Mouse (Mus musculus) liver, embryonic 11.5 days (tissue): ENCODE measurements around the gene Arid3b. TPM values are rescaled to one million over a fixed set of nuclear protein-coding genes. Genes with fewer than 3 reads are reported as not detected.

ENCODE experiments used
- ATAC-seq: fragments of 200-750 bp; cut with Nextera tagmentation; replicated peaks from 2 replicates; pipeline ENCODE4 v1.8.0; 2017; ENCODE audit warnings: moderate number of reproducible peaks, mild to moderate bottlenecking, moderate TSS enrichment, moderate library complexity; ENCODE audit not compliant: low FRiP score
- DNase-seq: peaks from one replicate; pipeline ENCODE4 v3.0.0-alpha.2; 2017; ENCODE audit warnings: low spot score
- H3K27ac ChIP-seq: fragments of 300-500 bp; sonication (generic); 2 replicates; pipeline ENCODE4 v1.5.1; 2014; ENCODE audit warnings: mild to moderate bottlenecking, low read depth, low read length, control low read depth
- H3K27me3 ChIP-seq: fragments of 300-500 bp; sonication (generic); replicated peaks from 2 replicates; pipeline ENCODE4 v1.6.1; 2014; ENCODE audit warnings: low read length, mixed read lengths; ENCODE audit not compliant: control insufficient read depth, insufficient read depth
- H3K36me3 ChIP-seq: fragments of 300-500 bp; sonication (generic); 2 replicates; pipeline ENCODE4 v1.6.1; 2014; ENCODE audit warnings: mild to moderate bottlenecking, low read length, moderate library complexity, mixed read lengths; ENCODE audit not compliant: control insufficient read depth, insufficient read depth
- H3K4me1 ChIP-seq: fragments of 300-500 bp; sonication (generic); replicated peaks from 2 replicates; pipeline ENCODE4 v1.6.1; 2014; ENCODE audit warnings: low read length, mixed read lengths; ENCODE audit not compliant: control insufficient read depth, insufficient read depth
- H3K4me2 ChIP-seq: fragments of 300-500 bp; sonication (generic); 2 replicates; pipeline ENCODE4 v1.6.1; 2014; ENCODE audit warnings: mild to moderate bottlenecking, control low read depth, moderate library complexity
- H3K4me3 ChIP-seq: fragments of 300-500 bp; sonication (generic); 2 replicates; pipeline ENCODE4 v1.5.1; 2014; ENCODE audit warnings: low read depth, low read length, control low read depth
- H3K9ac ChIP-seq: fragments of 300-500 bp; sonication (generic); 2 replicates; pipeline ENCODE4 v1.6.1; 2014; ENCODE audit warnings: low read depth, low read length, control low read depth
- H3K9me3 ChIP-seq: fragments of 300-500 bp; sonication (generic); 2 replicates; pipeline ENCODE4 v1.6.1; 2016; ENCODE audit warnings: low read length, inconsistent platforms, mixed read lengths; ENCODE audit not compliant: control insufficient read depth
- WGBS: fragments of 180-500 bp; shearing (Covaris S2); extraction: QIAGEN DNeasy Blood & Tissue Kit; methylation state at CpG from one replicate; pipeline ENCODE4 v1.1.7; 2014; 5-methylcytosine and 5-hydroxymethylcytosine counted together
- polyA plus RNA-seq: library from polyadenylated mRNA; unstranded; fragments of >200 nt; fragmentation: Nextera tagmentation; extraction: Ambion mirVana; gene quantifications from 2 replicates; pipeline ENCODE4 v1.2.1, GENCODE M21; 2014

Arid3b gene
- polyA plus RNA-seq, 1 experiment from 2014 or later = 20.3 TPM

GRCm38 (mm10) chr9:57758528-57758927, 78.1 kb downstream of the Arid3b start:
- peak overlapping the region; percentile 88 for H3K27ac ChIP-seq
- no peaks in the 10 kb centered on the region for H3K9me3 ChIP-seq
- peak overlapping the region; percentile 60 for H3K4me2 ChIP-seq
- H3K4me3 ChIP-seq = peak overlapping the region; percentile 30
- WGBS = 85% methylated on average over 22 of the region's 22 CpGs
- H3K9ac ChIP-seq = peak overlapping the region; percentile 42; the same call in 1 of the 2 replicates
- H3K36me3 ChIP-seq = peaks cover 73% of the 10 kb centered on the region
- no peak for ATAC-seq
- H3K4me1 ChIP-seq = peaks cover 48% of the 10 kb centered on the region
- no peak for DNase-seq
- H3K27me3 ChIP-seq = no peaks in the 10 kb centered on the region

- no peaks in the 10 kb centered on the region for H3K27me3 ChIP-seq
- H3K9me3 ChIP-seq = no peaks in the 10 kb centered on the region
- H3K4me3 ChIP-seq = peak overlapping the region; percentile 30
- H3K4me2 ChIP-seq = peak overlapping the region; percentile 60
- whole genome bisulfite sequencing = 40% methylated on average over 3 of the region's 3 CpGs
- peak; percentile 55 for DNase-seq
- H3K4me1 ChIP-seq = peaks cover 39% of the 10 kb centered on the region
- H3K36me3 ChIP-seq = peaks cover 82% of the 10 kb centered on the region
- peak; percentile 84 for ATAC-seq
- peak overlapping the region; percentile 41 for H3K9ac ChIP-seq
- peak overlapping the region; percentile 88 for H3K27ac ChIP-seq
Measured at GRCm38 (mm10) chr9:57757578-57757977, 79.0 kb downstream of the Arid3b start.

- ATAC-seq = no peak
- Histone ChIP-seq H3K27me3 (no peaks in the 10 kb centered on the region), H3K9ac (no peak overlapping the region), H3K4me2 (no peak overlapping the region), H3K4me3 (no peak overlapping the region), H3K27ac (no peak overlapping the region), H3K9me3 (no peaks in the 10 kb centered on the region), H3K36me3 (peaks cover 91% of the 10 kb centered on the region), H3K4me1 (no peaks in the 10 kb centered on the region)
- no peak for DNase-seq
- 89% methylated on average over 7 of the region's 7 CpGs for WGBS
Measured at GRCm38 (mm10) chr9:57750901-57751300, 85.7 kb downstream of the Arid3b start.

- Histone ChIP-seq H3K4me1 (no peaks in the 10 kb centered on the region), H3K9me3 (no peaks in the 10 kb centered on the region), H3K27me3 (no peaks in the 10 kb centered on the region), H3K36me3 (peaks cover 76% of the 10 kb centered on the region), H3K4me3 (no peak overlapping the region), H3K4me2 (no peak overlapping the region), H3K27ac (no peak overlapping the region), H3K9ac (no peak overlapping the region)
- WGBS = 75% methylated on average over 1 of the region's 1 CpGs
- ATAC-seq (no peak), DNase-seq (no peak)
Measured at GRCm38 (mm10) chr9:57748831-57749230, 87.8 kb downstream of the Arid3b start.

- DNase-seq = no peak
- Histone ChIP-seq H3K36me3 (peaks cover 69% of the 10 kb centered on the region), H3K9me3 (no peaks in the 10 kb centered on the region), H3K27ac (no peak overlapping the region), H3K4me2 (no peak overlapping the region), H3K9ac (no peak overlapping the region), H3K27me3 (no peaks in the 10 kb centered on the region), H3K4me1 (no peaks in the 10 kb centered on the region), H3K4me3 (no peak overlapping the region)
- no peak for ATAC-seq
- WGBS = 94% methylated on average over 6 of the region's 6 CpGs
Measured at GRCm38 (mm10) chr9:57748137-57748536, 88.5 kb downstream of the Arid3b start.

GRCm38 (mm10) chr9:57747067-57747466, 89.5 kb downstream of the Arid3b start:
- Histone ChIP-seq H3K27ac (no peak overlapping the region), H3K4me1 (no peaks in the 10 kb centered on the region), H3K36me3 (peaks cover 59% of the 10 kb centered on the region), H3K9ac (no peak overlapping the region), H3K4me3 (no peak overlapping the region), H3K4me2 (no peak overlapping the region), H3K9me3 (no peaks in the 10 kb centered on the region), H3K27me3 (no peaks in the 10 kb centered on the region)
- 53% methylated on average over 1 of the region's 1 CpGs for WGBS
- DNase-seq = no peak
- ATAC-seq = no peak

- H3K27me3 ChIP-seq = no peaks in the 10 kb centered on the region
- no peaks in the 10 kb centered on the region for H3K4me1 ChIP-seq
- H3K4me2 ChIP-seq = no peak overlapping the region
- H3K4me3 ChIP-seq = no peak overlapping the region
- DNase-seq (peak; percentile 34), ATAC-seq (no peak)
- peaks cover 42% of the 10 kb centered on the region for H3K36me3 ChIP-seq
- 69% methylated on average over 3 of the region's 3 CpGs for WGBS
- no peak overlapping the region for H3K27ac ChIP-seq
- no peaks in the 10 kb centered on the region for H3K9me3 ChIP-seq
- H3K9ac ChIP-seq = no peak overlapping the region
Measured at GRCm38 (mm10) chr9:57744462-57745091, 92.0 kb downstream of the Arid3b start.

Other genes starting within 250 kb of the Arid3b start
- gene Ulk3, start 247.3 kb downstream of the Arid3b start, polyA plus RNA-seq = 8.4 and 11.6 TPM in 2 replicates
- not detected in 2 replicates for gene Cplx3, start 230.5 kb downstream of the Arid3b start, polyA plus RNA-seq
- not detected in 2 replicates for gene Lman1l, start 216.0 kb downstream of the Arid3b start, polyA plus RNA-seq
- gene Csk, start 183.2 kb downstream of the Arid3b start, polyA plus RNA-seq = 45.2 and 47.7 TPM in 2 replicates
- gene Cyp1a2, start 153.1 kb downstream of the Arid3b start, polyA plus RNA-seq = not detected in 2 replicates
- 0.66 and 0.92 TPM in 2 replicates for gene Cyp1a1, start 148.9 kb downstream of the Arid3b start, polyA plus RNA-seq
- 22.2 and 23.5 TPM in 2 replicates for gene Edc3, start 128.3 kb downstream of the Arid3b start, polyA plus RNA-seq
- 85.0 and 85.1 TPM in 2 replicates for gene Clk3, start 70.9 kb downstream of the Arid3b start, polyA plus RNA-seq
- gene Ubl7, start 74.2 kb upstream of the Arid3b start, polyA plus RNA-seq = 92.3 and 93.3 TPM in 2 replicates
- 0.19 and 0.34 TPM in 2 replicates for gene Sema7a, start 103.3 kb upstream of the Arid3b start, polyA plus RNA-seq
- 0.10 TPM in 1 of 2 replicates, not detected in the other for gene Cyp11a1, start 169.6 kb upstream of the Arid3b start, polyA plus RNA-seq
- gene Stra6, start 227.0 kb upstream of the Arid3b start, polyA plus RNA-seq = 5.9 and 7.2 TPM in 2 replicates